Comparison of ENCODE assay signal across 12 mouse cellular contexts in genomic region chr9:94732599-94733287, GRCm38 (mm10).
DNase-seq lines count a peak whose midpoint lies in the region; ATAC-seq and TF ChIP-seq lines count a peak whose summit lies in the region.
"Had no signal": no experiment of that assay in that cellular context is flagged by ENCODE, and none has a peak within 500 bp of the region (broad histone marks: within the 10 kb centered on the region; RNA-seq: fewer than 3 reads in every experiment).

No protein-coding gene starts in this region.

- no peak overlapping the region for H3K9ac ChIP-seq in heart, embryonic 11.5 days (ENCODE audit: low read depth, low read length)
- no peak overlapping the region for H3K9ac ChIP-seq in lung, embryonic 16.5 days (ENCODE audit: low read length)
- no peak overlapping the region for H3K9ac ChIP-seq in embryonic facial prominence, embryonic 14.5 days (ENCODE audit: low read depth, low read length)
- no peak overlapping the region for H3K9ac ChIP-seq in neural tube, embryonic 13.5 days
- H3K9ac ChIP-seq: embryonic facial prominence, embryonic 13.5 days; liver, embryonic 12.5 days had no signal

- no peak overlapping the region for H3K27ac ChIP-seq in heart, embryonic 10.5 days
- no peak overlapping the region for H3K27ac ChIP-seq in heart, embryonic 11.5 days (ENCODE audit: low read depth, low read length)
- H3K27ac ChIP-seq in lung, embryonic 16.5 days (ENCODE audit: low read length) = no peak overlapping the region
- H3K27ac ChIP-seq in embryonic facial prominence, embryonic 14.5 days (replicated peaks; ENCODE audit: low read depth, low read length) = no peak overlapping the region
- no peak overlapping the region for H3K27ac ChIP-seq in neural tube, embryonic 13.5 days (replicated peaks)
- H3K27ac ChIP-seq: embryonic facial prominence, embryonic 13.5 days; liver, embryonic 12.5 days had no signal

- no peak overlapping the region for H3K4me2 ChIP-seq in heart, embryonic 11.5 days
- no peak overlapping the region for H3K4me2 ChIP-seq in lung, embryonic 16.5 days (ENCODE audit: low read depth, low read length)
- H3K4me2 ChIP-seq in embryonic facial prominence, embryonic 14.5 days (ENCODE audit: low read depth, low read length) = no peak overlapping the region
- H3K4me2 ChIP-seq in neural tube, embryonic 13.5 days = no peak overlapping the region
- H3K4me2 ChIP-seq: embryonic facial prominence, embryonic 13.5 days; liver, embryonic 12.5 days had no signal

- H3K4me3 ChIP-seq in heart, embryonic 10.5 days = no peak overlapping the region
- H3K4me3 ChIP-seq in heart, embryonic 11.5 days (ENCODE audit: low read depth, low read length) = no peak overlapping the region
- H3K4me3 ChIP-seq in lung, embryonic 16.5 days (ENCODE audit: low read length) = no peak overlapping the region
- H3K4me3 ChIP-seq in lung, adult 2 months (replicated peaks; ENCODE audit: extremely low read depth, low read depth, low read length) = no peak overlapping the region
- H3K4me3 ChIP-seq in embryonic facial prominence, embryonic 14.5 days (ENCODE audit: low read depth, low read length) = no peak overlapping the region
- no peak overlapping the region for H3K4me3 ChIP-seq in neural tube, embryonic 13.5 days
- H3K4me3 ChIP-seq: embryonic facial prominence, embryonic 13.5 days; liver, embryonic 12.5 days had no signal

- 72% methylated on average over 8 of the region's 8 CpGs for WGBS in heart, embryonic 10.5 days
- 71% methylated on average over 8 of the region's 8 CpGs for WGBS in heart, embryonic 11.5 days (ENCODE audit: insufficient replicate concordance)
- WGBS in lung, embryonic 16.5 days = 57% methylated on average over 8 of the region's 8 CpGs
- 51% methylated on average over 8 of the region's 8 CpGs for WGBS in lung, adult 2 months
- WGBS in embryonic facial prominence, embryonic 14.5 days = 57% methylated on average over 8 of the region's 8 CpGs
- 56% methylated on average over 8 of the region's 8 CpGs for WGBS in neural tube, embryonic 13.5 days

- no peak for ATAC-seq in heart, embryonic 11.5 days (replicated peaks; ENCODE audit: insufficient number of reproducible peaks, low FRiP score, low TSS enrichment)
- ATAC-seq in lung, embryonic 16.5 days (ENCODE audit: low read depth) = peak; percentile 34; the same call in 1 of the 2 replicates
- peak; percentile 62; the same call in 1 of the 2 replicates for ATAC-seq in embryonic facial prominence, embryonic 14.5 days (ENCODE audit: low read depth)
- peak; percentile 58 for ATAC-seq in neural tube, embryonic 13.5 days (ENCODE audit: low read depth)
- ATAC-seq: liver, embryonic 12.5 days had no signal

- no peak for TF ChIP-seq POLR2A in lung, adult 2 months (IDR thresholded peaks at IDR 0.05; ENCODE audit: borderline replicate concordance, extremely low read depth, low read depth, low read length)

- H3K36me3 ChIP-seq in heart, embryonic 10.5 days = no peaks in the 10 kb centered on the region
- H3K36me3 ChIP-seq in heart, embryonic 11.5 days (ENCODE audit: control insufficient read depth, insufficient read depth, low read length) = no peaks in the 10 kb centered on the region
- H3K36me3 ChIP-seq in lung, embryonic 16.5 days (ENCODE audit: control insufficient read depth, insufficient read depth, low read length) = no peaks in the 10 kb centered on the region
- no peaks in the 10 kb centered on the region for H3K36me3 ChIP-seq in embryonic facial prominence, embryonic 14.5 days (ENCODE audit: control insufficient read depth, insufficient read depth, low read length)
- no peaks in the 10 kb centered on the region for H3K36me3 ChIP-seq in neural tube, embryonic 13.5 days
- H3K36me3 ChIP-seq: embryonic facial prominence, embryonic 13.5 days; liver, embryonic 12.5 days had no signal

- DNase-seq in heart, embryonic 10.5 days (ENCODE audit: low spot score) = peak; percentile 64
- DNase-seq in lung, adult 2 months = no peak
- peak; percentile 40 for DNase-seq in embryonic facial prominence, embryonic 14.5 days (ENCODE audit: low spot score)
- DNase-seq in layer of hippocampus, adult 11-12 months (ENCODE audit: low spot score) = no peak
- no peak for DNase-seq in spleen, postnatal 14 days (ENCODE audit: low spot score in 2 of 2)
- DNase-seq: gastrocnemius, postnatal 25 days had no signal

- H3K27me3 ChIP-seq in heart, embryonic 10.5 days (ENCODE audit: insufficient read depth, poor library complexity, severe bottlenecking) = no peaks in the 10 kb centered on the region
- H3K27me3 ChIP-seq in heart, embryonic 11.5 days (ENCODE audit: control insufficient read depth, insufficient read depth, low read length) = 0 out of 2 replicates have a peak, but pooled peaks cover 2% of the 10 kb centered on the region
- H3K27me3 ChIP-seq in lung, embryonic 16.5 days (ENCODE audit: control insufficient read depth, insufficient read depth, low read depth, low read length) = no peaks in the 10 kb centered on the region
- H3K27me3 ChIP-seq in embryonic facial prominence, embryonic 14.5 days (replicated peaks; ENCODE audit: control insufficient read depth, insufficient read depth, low read length) = no peaks in the 10 kb centered on the region
- H3K27me3 ChIP-seq in neural tube, embryonic 13.5 days = no peaks in the 10 kb centered on the region
- H3K27me3 ChIP-seq: CH12.LX; embryonic facial prominence, embryonic 13.5 days; liver, embryonic 12.5 days had no signal

- no peaks in the 10 kb centered on the region for H3K9me3 ChIP-seq in heart, embryonic 10.5 days
- no peaks in the 10 kb centered on the region for H3K9me3 ChIP-seq in heart, embryonic 11.5 days (replicated peaks; ENCODE audit: control insufficient read depth, low read length)
- H3K9me3 ChIP-seq in lung, embryonic 16.5 days (ENCODE audit: control insufficient read depth, low read length) = no peaks in the 10 kb centered on the region
- no peaks in the 10 kb centered on the region for H3K9me3 ChIP-seq in embryonic facial prominence, embryonic 14.5 days (ENCODE audit: control insufficient read depth, low read length)
- no peaks in the 10 kb centered on the region for H3K9me3 ChIP-seq in neural tube, embryonic 13.5 days
- H3K9me3 ChIP-seq: embryonic facial prominence, embryonic 13.5 days; liver, embryonic 12.5 days had no signal

- TF ChIP-seq CTCF in lung, adult 2 months (IDR thresholded peaks at IDR 0.05; ENCODE audit: insufficient read depth, low read length) = no peak

- 0 out of 2 replicates have a peak, but pooled peaks cover 6% of the 10 kb centered on the region for H3K4me1 ChIP-seq in heart, embryonic 10.5 days
- no peaks in the 10 kb centered on the region for H3K4me1 ChIP-seq in heart, embryonic 11.5 days (ENCODE audit: control insufficient read depth, insufficient read depth, low read length)
- no peaks in the 10 kb centered on the region for H3K4me1 ChIP-seq in lung, embryonic 16.5 days (replicated peaks; ENCODE audit: control insufficient read depth, insufficient read depth, low read length)
- no peaks in the 10 kb centered on the region for H3K4me1 ChIP-seq in lung, adult 2 months (ENCODE audit: control insufficient read depth, insufficient read depth, low read length)
- no peaks in the 10 kb centered on the region for H3K4me1 ChIP-seq in embryonic facial prominence, embryonic 14.5 days (ENCODE audit: control insufficient read depth, insufficient read depth, low read length)
- peaks cover 27% of the 10 kb centered on the region for H3K4me1 ChIP-seq in neural tube, embryonic 13.5 days (replicated peaks)
- H3K4me1 ChIP-seq: embryonic facial prominence, embryonic 13.5 days; liver, embryonic 12.5 days had no signal

Comparison
In these comparisons a context has a peak if more than half of its experiments do, and no peak if none do; other contexts are left out.
1. DNase-seq: peak in heart, embryonic 10.5 days (single experiment) and embryonic facial prominence, embryonic 14.5 days (single experiment); none in lung, adult 2 months (single experiment), layer of hippocampus, adult 11-12 months (single experiment) and spleen, postnatal 14 days (0 of 2).